Mouse (Mus musculus) right cerebral cortex, postnatal 14 days (tissue): ENCODE measurements around the gene Krt88.

Experiments used
- DNase-seq: peaks from one replicate; pipeline ENCODE4 v3.0.0; 2022

Gene Krt88

DNA sequence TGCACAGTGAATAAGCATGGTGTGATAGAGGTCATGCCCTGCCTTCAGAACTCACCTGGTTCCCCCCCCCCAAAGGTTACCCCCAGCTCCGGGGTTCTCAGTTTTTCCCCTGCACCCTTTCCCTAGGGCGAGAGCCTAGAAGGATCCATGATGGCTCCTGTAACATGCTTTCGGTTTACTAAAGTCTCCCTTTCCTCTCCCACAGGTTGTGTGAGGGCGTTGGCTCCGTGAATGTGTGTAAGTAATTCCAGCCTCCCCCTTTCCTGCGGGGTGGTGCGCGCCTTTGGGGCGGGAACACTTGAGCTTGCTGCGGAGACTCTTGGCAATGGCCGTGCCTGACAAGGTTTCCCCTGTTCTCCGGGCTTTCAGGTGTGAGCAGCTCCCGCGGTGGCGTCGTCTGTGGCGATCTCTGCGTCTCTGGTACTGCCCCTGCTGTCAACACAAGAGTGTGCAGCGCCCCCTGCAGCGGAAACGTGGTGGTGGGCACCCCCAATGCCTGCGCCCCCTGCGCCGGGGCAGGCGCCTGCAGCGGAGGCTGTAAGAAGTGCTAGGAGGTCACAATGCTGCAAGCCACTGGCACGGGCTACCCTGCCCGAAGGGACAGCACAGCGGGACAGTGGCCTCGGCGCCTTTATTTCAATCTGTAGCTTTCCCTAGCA, 31.6 kb downstream of the Krt88 start:
- peak; percentile 72 for DNase-seq

DNA sequence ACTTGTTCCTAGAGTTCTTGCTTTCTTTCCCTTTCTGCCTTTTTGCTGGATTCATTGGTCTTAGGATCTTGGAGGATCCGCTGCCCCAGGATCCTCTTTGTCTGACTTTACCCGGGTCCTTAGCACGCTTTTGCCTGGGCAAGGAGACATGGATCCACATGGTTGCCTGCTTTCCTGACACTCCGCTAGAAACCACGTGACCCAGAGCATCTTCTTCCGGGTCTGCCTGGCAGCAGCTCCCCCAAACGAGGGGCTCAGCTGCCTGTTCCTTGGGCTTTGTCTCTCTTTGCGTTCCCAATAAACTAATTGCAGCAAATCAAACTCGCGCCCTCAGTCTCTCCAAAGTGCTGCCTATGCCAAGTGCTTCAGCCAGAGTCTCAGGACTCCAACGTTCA, 32.1 kb downstream of the Krt88 start:
- DNase-seq = no peak

DNA sequence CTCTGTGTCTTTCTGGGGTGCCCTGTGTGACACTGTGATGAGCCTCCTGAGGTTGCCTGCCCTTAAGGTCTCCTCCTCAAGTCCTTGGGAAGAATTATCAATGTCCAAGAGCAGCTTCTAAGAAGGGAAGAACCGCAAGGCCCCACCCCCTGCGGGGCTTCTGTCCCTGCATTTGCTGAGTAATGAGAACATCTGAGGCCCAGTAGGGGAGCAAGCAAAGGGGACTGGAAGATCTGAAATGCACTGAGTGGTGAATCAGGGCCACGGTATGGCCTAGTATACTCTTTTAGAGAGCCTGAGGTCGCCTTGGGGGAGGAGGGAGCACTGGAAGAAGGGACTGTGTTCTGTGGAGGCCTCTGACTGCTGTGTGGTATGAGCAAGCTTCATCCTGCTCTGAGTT, 34.5 kb downstream of the Krt88 start:
- DNase-seq = no peak

DNA sequence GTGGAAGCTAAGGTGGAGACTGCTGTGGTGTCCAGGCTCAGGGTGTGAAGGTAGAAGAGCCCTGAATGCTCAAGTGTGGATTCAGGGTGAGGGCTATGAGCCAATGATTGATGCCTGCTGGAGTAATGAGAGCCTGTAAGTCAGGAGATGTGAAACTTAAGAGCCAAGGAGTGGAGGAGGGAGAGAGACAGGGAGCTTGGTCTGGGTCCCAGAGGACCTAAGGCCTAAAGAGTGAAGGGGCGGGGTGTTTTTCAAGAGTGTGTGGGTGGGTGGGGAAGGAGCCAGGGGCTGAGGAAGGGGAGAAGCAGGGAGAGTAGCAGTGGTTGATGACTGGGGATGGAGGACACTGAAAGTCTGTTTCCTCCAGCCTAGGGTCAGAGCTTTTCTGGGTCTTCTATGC, 36.1 kb downstream of the Krt88 start:
- no peak for DNase-seq

DNA sequence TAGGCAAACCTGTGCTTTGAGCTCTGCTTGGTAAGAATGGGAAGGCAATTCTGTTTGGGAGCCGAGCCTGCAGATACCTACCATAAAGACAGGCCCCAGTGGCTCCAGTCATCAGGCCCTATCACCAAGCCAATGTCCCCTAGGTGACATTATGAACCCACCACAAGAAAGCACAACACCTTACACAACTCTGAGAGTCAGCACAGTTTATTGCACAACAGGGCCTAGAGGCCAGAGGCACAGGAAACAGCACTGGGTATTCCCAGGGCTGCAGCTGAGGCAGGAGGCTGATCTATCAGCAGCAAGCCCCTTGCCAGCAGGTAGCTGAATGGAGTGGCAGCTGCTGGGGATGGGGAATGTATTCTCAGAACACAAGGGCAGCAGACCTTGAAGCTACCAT, 37.4 kb downstream of the Krt88 start:
- DNase-seq = no peak

DNA sequence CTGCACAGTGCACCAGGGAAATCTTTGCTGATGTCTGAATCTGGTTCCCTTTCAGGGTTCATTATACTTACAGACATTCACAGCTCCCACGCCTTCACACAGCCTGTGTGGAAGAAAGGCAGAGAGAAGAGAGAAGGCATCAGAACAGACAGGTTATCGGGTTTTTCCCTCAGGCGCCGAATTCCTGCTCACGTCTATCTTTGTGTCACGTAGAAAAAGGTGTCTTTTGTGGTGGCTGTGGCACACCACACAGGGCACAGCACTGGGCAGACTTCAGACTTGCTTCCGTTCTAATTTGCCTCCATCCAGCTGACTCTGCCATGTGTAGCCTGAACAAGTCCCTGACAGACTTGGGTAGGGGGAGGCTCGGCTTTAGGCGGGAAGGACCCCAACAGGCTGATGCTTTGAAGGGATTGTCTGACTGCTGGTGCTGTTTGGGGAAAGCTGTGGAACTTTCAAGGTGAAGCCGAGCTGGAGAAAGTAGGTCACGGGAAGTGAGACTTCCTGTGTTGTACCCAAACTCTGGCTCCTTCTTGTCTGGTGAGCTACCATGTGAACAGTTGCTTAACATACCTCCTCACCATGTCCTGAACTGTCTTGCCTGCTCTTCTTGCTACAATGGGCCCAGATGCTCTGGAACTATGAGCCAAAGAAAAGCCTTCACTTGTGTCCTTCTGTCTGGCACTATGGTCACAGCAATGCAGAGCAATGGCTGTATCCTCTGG, 38.5 kb downstream of the Krt88 start:
- no peak for DNase-seq

DNA sequence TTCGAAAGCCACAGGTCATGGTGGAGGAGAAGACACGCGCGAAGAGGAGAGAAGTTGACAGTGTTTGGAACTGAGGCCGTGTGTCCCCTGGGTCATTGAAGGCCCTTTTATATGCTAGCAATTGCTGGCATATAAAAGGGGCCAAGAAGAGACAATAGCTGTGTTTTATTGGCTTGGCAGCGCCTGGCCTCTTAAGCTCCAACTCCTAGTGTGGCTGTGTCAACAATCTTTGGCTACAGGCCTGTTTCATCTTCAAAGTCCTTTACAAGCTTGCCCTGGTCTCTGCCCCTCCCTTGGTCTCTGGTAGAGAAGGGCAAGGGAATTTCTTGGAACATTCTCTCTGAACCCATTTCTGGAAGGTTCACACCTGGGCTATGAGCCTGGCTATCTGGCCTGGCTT, 43.9 kb downstream of the Krt88 start, which contains the start of gene Krt83:
Gene Krt83 (minus strand): TSS at position 82 of the 400 bp plus-strand sequence.
- DNase-seq = no peak

DNA sequence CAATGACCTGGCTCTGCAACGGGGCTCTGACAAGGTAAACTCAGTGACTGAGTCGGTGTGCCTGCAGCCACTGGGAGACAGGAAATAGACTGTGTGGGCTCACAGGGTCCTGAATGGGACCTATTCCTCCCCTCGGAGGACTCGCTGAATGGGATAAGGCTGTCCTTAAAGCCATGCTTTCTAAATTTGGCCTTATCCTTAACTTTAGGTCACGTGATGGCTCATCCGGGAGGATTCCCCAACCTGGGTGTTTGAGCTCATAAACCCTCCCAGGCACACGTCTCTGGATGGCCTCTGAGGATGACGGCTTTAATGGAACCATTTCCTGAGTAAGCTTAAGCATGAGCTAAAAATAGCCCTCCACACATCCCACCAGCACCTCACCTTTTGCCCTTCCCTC, 45.2 kb downstream of the Krt88 start:
- DNase-seq = no peak

DNA sequence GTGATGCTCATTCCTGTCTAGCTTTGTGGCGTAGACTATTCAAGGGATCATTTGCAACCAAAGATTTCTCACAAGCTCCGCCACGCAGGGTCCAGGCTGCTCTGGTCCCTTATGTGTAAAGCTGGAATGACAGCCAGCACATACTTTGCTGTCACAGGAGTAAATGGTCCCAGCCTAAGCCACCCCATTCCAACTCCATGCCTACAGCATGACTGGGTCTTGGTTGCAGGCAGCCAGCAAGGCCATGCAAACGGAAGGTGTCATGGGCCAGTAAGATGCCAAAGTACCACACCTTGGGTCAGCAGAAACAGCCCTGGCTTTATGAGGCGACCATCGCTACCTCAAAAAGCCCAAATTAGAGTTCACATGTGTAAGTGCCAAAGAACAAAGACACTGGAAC, 46.2 kb downstream of the Krt88 start:
- no peak for DNase-seq

DNA sequence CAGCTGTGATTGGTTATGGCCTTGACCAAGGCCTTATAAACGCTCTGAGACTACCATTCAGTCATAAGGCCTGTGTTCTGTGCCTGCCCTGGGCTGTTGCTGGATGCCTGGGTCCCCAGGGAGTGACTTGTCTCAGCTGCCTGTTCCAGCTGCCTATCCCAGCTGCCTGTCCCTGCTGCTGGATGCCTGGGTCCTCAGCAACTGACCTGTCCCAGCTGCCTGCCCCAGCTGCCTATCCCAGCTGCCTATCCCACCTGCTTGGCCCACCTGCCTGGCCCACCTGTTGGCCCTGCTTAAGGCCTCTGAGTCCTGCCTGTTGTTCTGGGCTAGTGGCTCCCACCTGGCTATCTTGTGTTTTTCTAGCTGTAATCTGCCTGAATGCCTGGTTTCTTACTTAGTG, 46.7 kb downstream of the Krt88 start:
- DNase-seq = no peak

DNA sequence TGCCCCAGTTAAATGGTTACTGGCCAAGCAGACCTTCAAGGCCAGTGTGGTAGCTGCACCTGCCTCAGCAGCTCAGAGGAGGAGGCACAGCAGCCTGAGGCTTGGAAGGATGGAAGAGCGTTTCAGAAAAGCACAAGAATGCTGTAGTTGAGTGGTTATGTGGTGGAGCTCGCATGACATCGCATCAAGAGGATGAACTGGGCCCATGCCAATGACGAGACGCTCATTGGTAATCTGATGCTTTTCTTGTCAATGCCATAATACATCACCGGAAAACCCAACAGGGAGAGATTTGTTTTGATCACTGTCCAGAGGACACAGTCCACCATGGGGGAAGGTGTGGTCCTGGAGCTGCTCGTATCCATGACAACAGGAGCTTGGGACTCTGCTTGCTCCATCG, 47.7 kb downstream of the Krt88 start:
- no peak for DNase-seq

DNA sequence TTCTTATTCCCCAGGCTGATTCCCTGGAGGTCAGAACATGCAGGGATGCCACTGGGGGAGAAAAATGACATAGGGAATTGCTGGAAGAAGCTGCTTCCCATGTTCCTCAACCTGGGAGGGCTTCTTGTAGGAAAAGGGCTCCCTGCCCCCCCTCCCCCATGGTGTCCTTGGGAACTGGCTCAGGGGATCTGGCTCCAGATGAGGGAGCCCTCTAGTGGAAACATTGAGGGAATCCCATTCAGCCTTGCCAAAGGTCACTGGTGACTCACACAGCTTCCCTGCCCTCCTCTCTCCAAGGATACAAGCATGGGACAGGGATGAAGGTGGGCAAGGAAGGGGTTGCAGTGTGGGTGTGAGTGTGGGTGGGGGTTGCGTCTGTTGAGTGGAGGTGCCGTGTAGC, 49.6 kb downstream of the Krt88 start:
- DNase-seq = no peak
